Mouse (Mus musculus): ENCODE data around the gene Aup1. TPM values are rescaled to one million over a fixed set of nuclear protein-coding genes. Genes with fewer than 3 reads are reported as not detected.

Gene Aup1
- 169 and 179 TPM in 2 replicates for polyA plus RNA-seq (2016; fragmentation: Nextera tagmentation; extraction: Ambion mirVana)

- H3K9me3 ChIP-seq = no peaks in the 10 kb centered on the region
- peak within 1 kb of the TSS; percentile 95 for H3K27ac ChIP-seq
- peak; percentile 97 for DNase-seq (ENCODE audit: low spot score)
- H3K27me3 ChIP-seq (ENCODE audit: insufficient read depth, poor library complexity, severe bottlenecking) = 0 out of 2 replicates have a peak, but pooled peaks cover 3% of the 10 kb centered on the region
- peaks cover 40% of the 10 kb centered on the region for H3K4me1 ChIP-seq (replicated peaks)
- H3K4me3 ChIP-seq = peak within 1 kb of the TSS; percentile 99
- under 1% methylated on average over 64 of the region's 64 CpGs for WGBS
- H3K36me3 ChIP-seq = peaks cover 49% of the 10 kb centered on the region
Observed at GRCm38 (mm10) chr6:83054074-83054851, at the start of gene Aup1. Gene Aup1 (plus strand): TSS chr6:83054521.

GRCm38 (mm10) chr6:83004872-83005271 lies 49.4 kb upstream of the Aup1 start:
- Histone ChIP-seq H3K36me3 (no peaks in the 10 kb centered on the region), H3K27me3 (ENCODE audit: insufficient read depth, poor library complexity, severe bottlenecking) (no peaks in the 10 kb centered on the region), H3K4me3 (no peak overlapping the region), H3K27ac (no peak overlapping the region), H3K4me1 (replicated peaks) (peaks cover 5% of the 10 kb centered on the region), H3K9me3 (no peaks in the 10 kb centered on the region)
- DNase-seq (ENCODE audit: low spot score) = peak; percentile 20
- 60% methylated on average over 7 of the region's 7 CpGs for WGBS

GRCm38 (mm10) chr6:83005444-83006011 lies 48.8 kb upstream of the Aup1 start:
- no peaks in the 10 kb centered on the region for H3K9me3 ChIP-seq
- no peak overlapping the region for H3K4me3 ChIP-seq
- H3K36me3 ChIP-seq = no peaks in the 10 kb centered on the region
- no peaks in the 10 kb centered on the region for H3K27me3 ChIP-seq (ENCODE audit: insufficient read depth, poor library complexity, severe bottlenecking)
- WGBS = 82% methylated on average over 10 of the region's 10 CpGs
- H3K4me1 ChIP-seq (replicated peaks) = peaks cover 5% of the 10 kb centered on the region
- H3K27ac ChIP-seq = no peak overlapping the region
- DNase-seq (ENCODE audit: low spot score) = no peak

GRCm38 (mm10) chr6:83006114-83006513 lies 48.2 kb upstream of the Aup1 start:
- Histone ChIP-seq H3K27ac (no peak overlapping the region), H3K4me1 (replicated peaks) (peaks cover 5% of the 10 kb centered on the region), H3K9me3 (no peaks in the 10 kb centered on the region), H3K36me3 (no peaks in the 10 kb centered on the region), H3K27me3 (ENCODE audit: insufficient read depth, poor library complexity, severe bottlenecking) (no peaks in the 10 kb centered on the region), H3K4me3 (no peak overlapping the region)
- WGBS = 88% methylated on average over 6 of the region's 6 CpGs
- no peak for DNase-seq (ENCODE audit: low spot score)

- Histone ChIP-seq H3K36me3 (no peaks in the 10 kb centered on the region), H3K27me3 (ENCODE audit: insufficient read depth, poor library complexity, severe bottlenecking) (no peaks in the 10 kb centered on the region), H3K4me3 (no peak overlapping the region), H3K27ac (no peak overlapping the region), H3K9me3 (no peaks in the 10 kb centered on the region), H3K4me1 (replicated peaks) (peaks cover 5% of the 10 kb centered on the region)
- DNase-seq (ENCODE audit: low spot score) = no peak
- 62% methylated on average over 3 of the region's 3 CpGs for WGBS
Observed at GRCm38 (mm10) chr6:83008659-83009058, 45.7 kb upstream of the Aup1 start.

GRCm38 (mm10) chr6:83010010-83010409 lies 44.3 kb upstream of the Aup1 start:
- 77% methylated on average over 7 of the region's 7 CpGs for WGBS

GRCm38 (mm10) chr6:83011255-83011654 lies 43.1 kb upstream of the Aup1 start:
- Histone ChIP-seq H3K36me3 (no peaks in the 10 kb centered on the region), H3K27me3 (ENCODE audit: insufficient read depth, poor library complexity, severe bottlenecking) (no peaks in the 10 kb centered on the region), H3K4me1 (replicated peaks) (no peaks in the 10 kb centered on the region), H3K27ac (no peak overlapping the region), H3K4me3 (no peak overlapping the region), H3K9me3 (no peaks in the 10 kb centered on the region)
- DNase-seq (ENCODE audit: low spot score) = no peak
- WGBS = 88% methylated on average over 7 of the region's 7 CpGs

More at GRCm38 (mm10) chr6:83010010-83010409, 44.3 kb upstream of the Aup1 start:
- no peak overlapping the region for H3K27ac ChIP-seq
- no peak for DNase-seq (ENCODE audit: low spot score)
- no peaks in the 10 kb centered on the region for H3K36me3 ChIP-seq
- H3K4me1 ChIP-seq (replicated peaks) = peaks cover under 1% of the 10 kb centered on the region
- no peak overlapping the region for H3K4me3 ChIP-seq
- no peaks in the 10 kb centered on the region for H3K9me3 ChIP-seq
- H3K27me3 ChIP-seq (ENCODE audit: insufficient read depth, poor library complexity, severe bottlenecking) = no peaks in the 10 kb centered on the region

- H3K4me3 ChIP-seq = no peak overlapping the region
- H3K9me3 ChIP-seq = no peaks in the 10 kb centered on the region
- H3K4me1 ChIP-seq (replicated peaks) = no peaks in the 10 kb centered on the region
- H3K27ac ChIP-seq = no peak overlapping the region
- no peak for DNase-seq (ENCODE audit: low spot score)
- no peaks in the 10 kb centered on the region for H3K36me3 ChIP-seq
- H3K27me3 ChIP-seq (ENCODE audit: insufficient read depth, poor library complexity, severe bottlenecking) = no peaks in the 10 kb centered on the region
- WGBS = 83% methylated on average over 6 of the region's 6 CpGs
Observed at GRCm38 (mm10) chr6:83011756-83012155, 42.6 kb upstream of the Aup1 start.

- Histone ChIP-seq H3K27me3 (ENCODE audit: insufficient read depth, poor library complexity, severe bottlenecking) (no peaks in the 10 kb centered on the region), H3K36me3 (no peaks in the 10 kb centered on the region), H3K27ac (no peak overlapping the region; the same call in 1 of the 2 replicates), H3K9me3 (no peaks in the 10 kb centered on the region), H3K4me1 (replicated peaks) (no peaks in the 10 kb centered on the region), H3K4me3 (no peak overlapping the region)
- DNase-seq (ENCODE audit: low spot score) = no peak
- 79% methylated on average over 5 of the region's 5 CpGs for WGBS
Observed at GRCm38 (mm10) chr6:83013444-83013843, 40.9 kb upstream of the Aup1 start.

- 79% methylated on average over 12 of the region's 12 CpGs for WGBS
- Histone ChIP-seq H3K36me3 (no peaks in the 10 kb centered on the region), H3K27me3 (ENCODE audit: insufficient read depth, poor library complexity, severe bottlenecking) (no peaks in the 10 kb centered on the region), H3K9me3 (no peaks in the 10 kb centered on the region), H3K4me1 (replicated peaks) (no peaks in the 10 kb centered on the region), H3K4me3 (no peak overlapping the region), H3K27ac (no peak overlapping the region)
- DNase-seq (ENCODE audit: low spot score) = no peak
Observed at GRCm38 (mm10) chr6:83014482-83015466, 39.5 kb upstream of the Aup1 start.

GRCm38 (mm10) chr6:83015749-83016148 lies 38.6 kb upstream of the Aup1 start:
- WGBS = 86% methylated on average over 2 of the region's 2 CpGs
- no peak for DNase-seq (ENCODE audit: low spot score)
- no peaks in the 10 kb centered on the region for H3K36me3 ChIP-seq
- no peak overlapping the region for H3K27ac ChIP-seq
- H3K27me3 ChIP-seq (ENCODE audit: insufficient read depth, poor library complexity, severe bottlenecking) = no peaks in the 10 kb centered on the region
- H3K4me1 ChIP-seq (replicated peaks) = no peaks in the 10 kb centered on the region
- no peaks in the 10 kb centered on the region for H3K9me3 ChIP-seq
- H3K4me3 ChIP-seq = no peak overlapping the region

- Histone ChIP-seq H3K4me1 (replicated peaks) (no peaks in the 10 kb centered on the region), H3K27me3 (ENCODE audit: insufficient read depth, poor library complexity, severe bottlenecking) (no peaks in the 10 kb centered on the region), H3K27ac (no peak overlapping the region), H3K9me3 (no peaks in the 10 kb centered on the region), H3K4me3 (no peak overlapping the region), H3K36me3 (no peaks in the 10 kb centered on the region)
- 67% methylated on average over 3 of the region's 3 CpGs for WGBS
- no peak for DNase-seq (ENCODE audit: low spot score)
Observed at GRCm38 (mm10) chr6:83017190-83017589, 37.1 kb upstream of the Aup1 start.

Data from hindbrain, embryonic 10.5 days (tissue).